Mouse (Mus musculus): ENCODE data around the gene Rcc2. TPM values are rescaled to one million over a fixed set of nuclear protein-coding genes. Genes with fewer than 3 reads are reported as not detected.

Gene Rcc2
- total RNA-seq (2021), result 10 to 100 TPM; 14.0 to 14.8 TPM

DNA sequence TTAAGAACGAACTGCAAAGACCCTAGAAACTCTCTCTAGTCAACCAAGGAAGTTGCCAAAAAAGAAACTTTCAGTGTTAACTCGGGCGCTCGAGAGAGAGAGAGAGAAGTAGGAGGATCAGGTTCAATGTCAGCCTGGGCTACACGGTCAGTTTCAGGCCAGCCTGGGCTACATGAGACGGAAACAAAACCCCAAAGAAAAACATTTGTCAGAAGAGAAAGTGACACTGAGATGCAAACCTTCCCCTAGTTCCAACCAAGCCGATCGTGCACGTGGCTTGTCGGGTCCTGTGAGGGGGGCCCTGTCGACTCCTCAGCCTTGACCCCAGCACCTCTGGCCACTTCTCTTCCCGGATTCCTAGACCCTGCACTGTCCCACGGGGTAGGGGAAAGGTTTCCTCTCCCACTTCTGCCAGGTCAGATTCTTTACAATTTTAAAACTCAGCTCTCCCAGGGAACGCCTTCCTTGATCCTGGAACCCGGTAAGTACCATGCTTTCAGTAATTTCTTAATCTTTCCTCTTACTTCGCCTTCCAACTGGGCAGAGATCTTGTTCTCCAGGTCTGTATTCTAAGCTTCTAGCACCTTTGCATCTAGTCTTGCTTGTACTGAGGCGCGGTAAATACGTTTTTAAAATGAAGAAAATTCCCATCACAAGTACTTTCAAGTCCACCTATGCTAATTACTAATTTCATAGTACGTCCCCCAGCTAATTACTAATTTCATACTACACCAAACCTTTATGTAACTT is at the start of gene Rcc2:
Gene Rcc2, plus strand, starts transcription at position 273 of the 750 bp plus-strand sequence.
- no peak for DNase-seq
- intact Hi-C loops (cut with DNase I), result loop anchor here (2.0 kb wide), 1 partner anchor 20 kb away; no protein-coding TSS in a partner anchor

DNA sequence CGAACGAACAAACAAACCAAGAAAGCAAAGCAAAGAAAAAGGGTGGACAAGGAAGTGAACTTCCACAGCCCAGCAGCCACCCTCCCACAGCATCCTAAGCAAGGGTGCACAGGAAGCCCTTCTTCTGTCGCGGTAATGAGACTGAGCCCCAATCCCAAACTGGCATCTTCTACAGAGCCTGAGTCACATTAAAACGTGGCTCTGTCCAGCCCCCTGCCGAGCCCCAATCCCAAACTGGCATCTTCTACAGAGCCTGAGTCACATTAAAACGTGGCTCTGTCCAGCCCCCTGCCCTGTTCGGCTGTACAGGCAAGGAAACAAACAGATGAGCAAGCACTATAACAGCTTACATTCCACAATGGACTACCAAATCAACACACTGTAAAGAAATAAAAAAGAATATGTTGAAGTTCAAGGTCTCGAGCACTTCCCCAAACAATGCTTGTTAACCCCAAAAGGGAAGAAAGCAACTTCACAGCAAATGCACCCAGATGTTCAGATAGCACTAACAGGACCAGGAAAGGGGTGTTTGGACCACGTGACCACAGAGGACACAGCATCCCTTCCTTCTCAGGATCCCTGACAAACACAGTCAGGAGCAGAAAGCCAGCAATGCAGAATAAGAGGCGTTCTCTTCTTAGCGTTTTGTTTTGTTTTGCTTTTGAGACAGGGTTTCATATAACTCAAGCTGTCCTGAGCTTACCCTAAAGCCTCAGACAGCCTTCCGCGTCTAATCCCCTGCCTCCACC is 46.3 kb upstream of the Rcc2 start:
- no peak for DNase-seq
- intact Hi-C loops (cut with DNase I), result loop anchor here (2.0 kb wide), 1 partner anchor 19 kb away; no protein-coding TSS in a partner anchor

DNA sequence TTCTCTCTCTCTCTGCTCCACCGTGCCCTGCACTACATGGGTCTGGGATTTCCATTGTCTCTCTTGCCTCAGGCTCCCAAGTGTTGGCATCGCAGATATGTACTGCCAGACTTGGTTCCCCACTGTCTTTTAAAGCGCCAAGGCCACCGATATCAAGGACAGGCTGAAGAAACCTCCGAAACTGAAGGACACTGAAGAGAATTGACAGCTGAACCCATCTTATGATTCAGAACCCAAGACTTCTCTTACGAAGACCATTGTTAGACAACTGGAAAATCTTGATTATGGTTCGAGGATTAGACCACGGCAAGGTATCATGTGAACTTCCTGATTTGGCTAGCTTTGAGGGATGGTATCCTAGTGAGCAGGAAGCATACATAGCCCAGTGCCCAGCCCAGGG is 45.5 kb upstream of the Rcc2 start:
- intact Hi-C loops (cut with DNase I), result loop anchor here (2.0 to 5.0 kb wide), 2 partner anchors 20 to 37 kb away; no protein-coding TSS in a partner anchor
- no peak for DNase-seq

DNA sequence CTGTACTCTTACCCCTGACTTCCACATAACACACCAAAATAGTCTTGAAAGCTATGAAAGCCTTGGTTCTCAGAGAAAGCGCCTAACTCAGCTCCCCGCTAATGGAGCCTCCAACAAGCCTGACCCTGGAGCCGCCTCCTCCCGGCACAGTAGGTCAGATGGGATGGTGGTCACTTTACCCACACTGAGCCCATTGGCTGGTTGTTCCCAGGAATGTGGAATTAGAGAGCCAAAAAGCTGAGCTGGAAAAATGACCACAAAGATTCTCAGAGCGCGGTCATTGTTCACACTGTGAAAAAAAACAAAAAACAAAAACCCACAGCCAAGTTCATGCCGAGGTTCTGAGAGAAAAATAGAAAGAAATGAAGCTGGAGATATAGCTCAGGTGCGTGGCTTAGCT is 43.8 kb upstream of the Rcc2 start:
- intact Hi-C loops (cut with DNase I), result loop anchor here (5.0 kb wide), 1 partner anchor 39 kb away; no protein-coding TSS in a partner anchor
- no peak for DNase-seq

DNA sequence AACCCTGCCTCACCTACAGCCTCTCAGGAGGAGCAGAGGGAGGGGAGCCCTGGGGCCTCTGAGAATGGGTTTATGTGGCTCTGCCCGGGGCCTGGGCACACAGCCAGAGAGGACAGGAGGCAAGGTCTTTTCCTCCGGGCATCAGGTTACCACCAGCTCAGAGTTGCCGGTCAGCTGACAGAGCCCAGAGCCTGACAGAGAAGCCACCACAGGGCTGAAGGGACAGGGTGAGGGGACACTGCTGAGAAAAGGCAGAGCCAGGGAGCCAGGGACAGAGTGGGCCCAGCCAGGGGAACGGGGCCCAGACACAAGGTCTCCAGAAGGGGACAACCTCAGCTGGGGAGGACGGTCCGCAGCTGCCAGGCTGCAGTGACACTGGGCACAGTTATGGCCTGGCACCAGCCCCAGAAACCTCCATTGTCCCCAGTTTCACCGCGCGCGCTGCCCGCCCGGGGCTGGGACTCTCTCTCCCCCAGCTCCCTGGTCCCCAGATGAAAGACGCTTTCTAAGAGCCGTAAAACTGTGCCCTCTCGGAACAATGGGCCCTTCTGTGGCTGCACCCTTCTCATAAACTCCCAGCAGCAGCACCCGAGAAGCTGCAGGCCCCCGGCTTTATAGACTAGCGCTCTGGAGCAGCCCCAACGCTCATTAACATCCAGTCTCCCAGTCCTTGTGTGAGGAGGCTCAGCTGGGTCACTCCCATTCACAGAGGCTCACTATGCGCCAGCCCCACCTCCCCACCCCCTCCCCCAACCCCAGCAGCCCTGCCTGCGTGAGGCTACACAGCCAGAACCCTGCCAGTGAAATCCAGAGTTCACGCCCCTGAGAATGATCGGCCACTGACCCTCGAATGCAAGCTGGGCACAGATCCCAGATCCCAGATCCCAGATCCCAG is 42.4 kb upstream of the Rcc2 start:
- intact Hi-C loops (cut with DNase I), result loop anchor here (5.0 kb wide), 1 partner anchor 41 kb away; no protein-coding TSS in a partner anchor
- DNase-seq, result peak; percentile 61 to 73

DNA sequence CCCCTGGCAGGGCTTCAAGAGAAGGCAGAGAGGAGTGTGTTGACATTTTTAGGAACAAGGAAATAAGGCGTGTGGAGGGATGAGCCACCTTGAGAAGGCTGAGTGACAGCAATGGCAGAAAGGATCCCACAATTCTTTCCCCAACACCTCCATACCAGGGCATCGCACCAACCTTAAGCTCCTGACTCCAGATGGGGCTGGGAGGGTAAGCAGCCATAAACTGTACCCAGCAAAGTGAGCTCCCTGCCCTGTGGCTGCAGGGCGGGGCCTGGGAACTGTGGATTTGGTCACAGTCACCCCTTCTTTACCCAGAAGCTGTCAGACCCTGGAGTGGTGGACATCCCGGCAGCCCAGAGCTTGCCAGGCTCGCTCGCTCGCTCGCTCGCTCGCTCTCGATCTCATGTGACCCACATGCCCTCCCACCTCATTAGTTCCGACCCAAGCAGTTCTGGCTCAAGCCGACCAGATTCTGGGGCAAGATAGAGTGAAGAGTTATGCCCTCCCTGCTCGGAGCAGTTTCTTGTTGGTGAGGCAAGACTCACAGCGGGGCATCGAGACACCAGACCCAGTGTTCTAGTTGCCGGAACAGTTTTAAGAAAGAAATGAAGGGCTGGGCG is 38.8 kb upstream of the Rcc2 start:
- intact Hi-C loops (cut with DNase I), result no loop called here
- no peak for DNase-seq

DNA sequence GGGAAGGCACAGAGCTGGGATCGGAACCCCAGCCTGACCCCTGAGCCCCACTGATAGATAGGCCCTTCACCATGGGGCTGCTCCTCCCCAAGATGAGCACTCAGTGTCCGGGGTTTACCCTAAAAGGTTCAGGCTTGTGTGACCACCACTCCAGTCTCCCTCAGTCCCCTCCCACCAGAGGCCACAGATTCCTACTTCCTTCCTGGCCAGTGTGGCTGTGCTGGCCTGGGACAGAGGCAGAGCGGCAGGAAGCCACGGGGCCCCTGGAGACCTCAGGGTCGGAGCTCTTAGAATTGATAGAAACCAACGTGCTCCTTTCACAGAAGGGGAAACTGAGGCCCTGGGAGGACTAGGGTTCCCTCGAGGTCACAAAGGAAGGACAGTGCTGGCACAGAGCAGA is 37.9 kb upstream of the Rcc2 start:
- peak; percentile 35 to 43 for DNase-seq

DNA sequence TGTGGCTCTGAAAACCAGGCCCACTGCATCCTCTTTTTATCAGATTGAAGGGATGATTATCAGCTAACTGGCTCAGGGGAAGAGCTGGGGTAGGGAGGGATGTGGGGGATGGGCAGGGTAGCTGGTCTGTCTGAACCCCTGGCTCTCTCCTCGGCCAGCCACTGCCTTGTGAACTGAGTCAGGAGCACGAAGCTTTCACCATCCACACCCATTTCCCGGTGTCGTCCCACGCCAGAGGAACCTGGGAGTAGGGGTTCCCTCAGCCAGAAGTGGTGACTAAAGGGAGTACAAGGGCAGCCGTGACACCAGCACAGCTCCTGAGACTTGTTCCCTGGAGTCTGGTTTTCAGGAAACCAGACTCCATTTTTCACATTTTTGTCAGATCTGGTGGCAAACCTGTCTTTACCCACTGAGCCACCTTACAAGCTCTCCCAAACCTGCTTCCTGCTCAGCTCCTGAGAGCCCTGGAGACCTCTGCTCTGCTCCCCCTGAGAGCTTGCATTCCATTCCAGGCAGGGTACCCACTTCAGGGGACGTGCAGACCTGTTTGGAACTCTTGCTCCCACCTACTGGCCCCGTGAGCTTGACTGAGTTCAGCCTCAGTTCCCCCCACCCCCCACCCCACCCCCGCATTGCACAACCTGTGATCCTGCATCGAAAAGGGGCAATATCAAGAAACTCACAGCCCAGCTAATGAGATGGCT is 37.3 kb upstream of the Rcc2 start:
- DNase-seq, result no peak
- intact Hi-C loops (cut with DNase I), result no loop called here

More for the DNA sequence above, 37.9 kb upstream of the Rcc2 start:
- intact Hi-C loops (cut with DNase I), result no loop called here

DNA sequence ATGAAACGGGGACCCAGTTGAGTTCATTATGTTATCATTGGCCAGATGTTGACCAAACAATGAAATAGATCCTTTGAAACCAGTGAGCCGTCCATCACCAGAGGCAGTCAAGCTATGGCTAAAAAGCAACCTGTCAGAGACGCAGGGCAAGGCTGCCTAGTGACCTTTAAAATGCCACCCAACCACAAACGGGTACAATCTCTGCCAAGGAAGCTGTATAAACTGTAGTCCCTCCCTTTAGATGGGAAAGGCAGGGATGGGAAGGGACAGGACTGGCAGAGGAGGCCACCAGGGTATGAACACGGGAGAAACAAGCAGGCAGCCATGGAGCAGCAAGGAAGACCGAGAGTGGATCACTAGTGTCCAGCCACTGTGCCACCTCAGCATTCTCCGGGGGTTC is 35.3 kb upstream of the Rcc2 start:
- intact Hi-C loops (cut with DNase I), result no loop called here
- DNase-seq, result no peak

DNA sequence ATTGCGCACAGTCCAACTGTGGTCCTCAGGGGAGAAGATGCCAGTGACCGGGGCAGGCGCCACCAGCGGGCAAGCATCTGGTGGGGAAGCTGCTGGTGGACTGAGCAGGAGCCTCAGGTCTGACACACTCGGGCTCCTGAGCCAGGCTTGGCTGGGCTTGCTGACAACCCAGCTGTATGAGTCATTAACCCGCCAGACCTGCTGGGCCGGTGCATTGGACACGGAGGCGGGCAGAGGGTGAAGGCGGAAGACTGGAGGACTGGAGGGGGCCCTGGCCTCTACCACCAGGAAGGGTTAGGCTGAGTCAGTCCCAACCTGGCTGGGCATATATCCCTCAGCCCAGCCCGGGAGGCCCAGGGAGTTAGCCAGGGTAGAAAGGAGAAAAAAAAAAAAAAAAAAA is 34.6 kb upstream of the Rcc2 start, which contains the start of gene Arhgef10l:
Gene Arhgef10l, minus strand, starts transcription at position 253 of the 400 bp plus-strand sequence.
- intact Hi-C loops (cut with DNase I), result no loop called here

DNA sequence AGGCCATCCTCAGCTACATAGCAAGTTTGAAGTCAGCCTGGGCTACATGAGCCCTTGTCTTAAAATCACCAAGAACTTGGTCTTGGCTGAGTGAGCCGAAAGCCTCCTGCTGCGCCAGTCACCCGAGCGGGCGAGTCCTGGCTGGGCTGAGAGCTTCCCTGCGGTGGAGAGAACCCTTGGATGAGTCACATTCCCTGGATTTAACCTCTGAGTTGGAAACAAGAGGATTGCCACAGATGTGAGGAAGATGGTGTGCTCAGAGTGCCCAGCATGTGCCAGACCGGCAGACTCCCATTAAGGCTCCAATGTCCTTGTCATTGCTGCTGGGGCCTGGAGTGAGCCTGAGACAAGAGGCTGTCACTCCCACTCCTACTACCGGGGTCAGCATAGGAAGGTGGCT is 32.5 kb upstream of the Rcc2 start:
- DNase-seq, result no peak
- intact Hi-C loops (cut with DNase I), result no loop called here

More for the DNA sequence above, 34.6 kb upstream of the Rcc2 start, which contains the start of gene Arhgef10l:
- DNase-seq, result no peak

DNA sequence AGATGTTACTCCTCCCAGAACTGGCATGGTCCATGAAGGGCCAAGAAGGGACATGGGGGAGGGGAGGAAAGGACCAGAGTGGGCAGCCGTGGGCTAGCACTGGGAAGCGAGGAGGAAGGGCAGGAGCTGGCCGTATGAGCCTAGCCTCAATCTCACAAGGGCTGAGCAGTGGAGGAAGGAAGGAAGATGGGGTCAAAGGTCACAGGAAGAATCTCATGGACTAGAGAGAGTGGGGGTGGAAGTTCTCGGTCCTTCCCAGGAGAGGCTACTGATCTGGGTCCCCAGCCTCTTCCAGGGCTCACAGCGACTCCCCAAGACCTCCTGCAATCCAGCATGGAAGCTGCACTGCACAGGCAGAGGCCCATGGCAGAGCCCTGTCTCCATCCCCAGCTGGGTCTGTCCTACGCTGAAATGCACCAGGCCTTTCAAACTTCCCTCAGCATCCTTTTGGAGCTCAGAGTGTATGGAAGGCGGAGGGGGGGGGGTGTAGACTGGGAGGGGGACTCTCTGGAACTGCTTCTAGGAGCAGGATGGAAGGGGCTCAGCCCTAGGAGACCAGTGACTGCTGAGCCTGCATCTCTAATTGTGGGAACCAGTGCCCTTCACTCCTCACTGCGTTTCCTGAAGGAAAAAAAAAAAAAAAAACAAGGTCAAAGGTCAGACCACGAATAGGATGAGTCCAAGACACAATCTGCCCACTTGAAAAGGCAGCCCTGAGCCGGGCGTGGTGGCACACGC is 26.6 kb upstream of the Rcc2 start:
- DNase-seq, result no peak
- intact Hi-C loops (cut with DNase I), result loop anchor here (1.0 to 10.0 kb wide), 4 partner anchors 53 to 419 kb away; no protein-coding TSS in a partner anchor

DNA sequence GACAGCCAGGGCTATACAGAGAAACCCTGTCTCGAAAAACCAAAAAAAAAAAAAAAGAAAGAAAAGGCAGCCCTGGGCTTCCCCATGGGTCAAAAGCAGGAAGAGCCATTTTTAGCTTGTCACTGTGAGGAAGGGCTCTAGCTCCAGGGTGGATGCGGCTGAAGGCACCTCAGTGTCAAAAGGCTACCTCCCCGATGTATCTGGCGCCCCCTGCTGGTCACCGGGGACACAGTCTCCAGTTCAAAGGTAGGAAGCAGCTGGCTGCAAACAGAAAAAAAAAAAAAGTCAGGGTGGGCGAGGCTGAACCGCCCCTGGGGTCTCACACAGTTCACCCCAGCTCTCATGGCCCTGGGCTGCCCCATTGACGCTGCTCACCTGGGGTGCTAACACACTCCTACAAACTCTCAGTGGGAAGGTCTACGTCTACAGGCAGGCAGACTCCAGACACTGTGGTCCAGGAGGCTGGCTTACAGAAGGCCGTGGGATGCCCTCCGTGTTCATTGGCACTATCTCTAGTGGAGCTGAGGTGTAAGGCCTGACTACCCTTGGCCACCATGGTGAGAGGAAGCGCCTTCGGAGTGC is 25.9 kb upstream of the Rcc2 start:
- intact Hi-C loops (cut with DNase I), result loop anchor here (1.0 to 10.0 kb wide), 4 partner anchors 54 to 420 kb away; no protein-coding TSS in a partner anchor
- DNase-seq, result peak; percentile 85 to 91

DNA sequence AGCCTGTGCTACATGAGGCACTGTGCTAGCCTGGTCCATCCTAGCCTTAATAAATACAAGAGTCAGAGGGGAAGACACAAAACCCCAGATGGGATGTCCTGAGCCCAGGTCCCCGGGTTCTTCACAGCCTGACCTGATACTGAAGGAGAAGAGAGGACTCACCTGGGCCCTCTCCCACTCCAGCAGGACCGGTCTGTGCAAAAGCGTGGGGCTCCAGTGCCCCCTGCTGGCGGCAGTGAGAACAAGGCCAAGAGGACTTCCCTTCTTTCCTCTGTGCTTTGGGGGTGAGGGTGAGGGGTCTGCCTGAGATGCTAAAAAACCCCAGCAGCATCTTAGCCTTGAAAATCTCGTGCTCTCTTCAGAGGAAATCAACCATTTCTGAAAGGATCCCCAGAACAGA is 21.3 kb upstream of the Rcc2 start:
- intact Hi-C loops (cut with DNase I), result loop anchor here (1.0 to 10.0 kb wide), 3 partner anchors 35 to 802 kb away; no protein-coding TSS in a partner anchor
- peak in 1 of 2 experiments; percentile 40 for DNase-seq

DNA sequence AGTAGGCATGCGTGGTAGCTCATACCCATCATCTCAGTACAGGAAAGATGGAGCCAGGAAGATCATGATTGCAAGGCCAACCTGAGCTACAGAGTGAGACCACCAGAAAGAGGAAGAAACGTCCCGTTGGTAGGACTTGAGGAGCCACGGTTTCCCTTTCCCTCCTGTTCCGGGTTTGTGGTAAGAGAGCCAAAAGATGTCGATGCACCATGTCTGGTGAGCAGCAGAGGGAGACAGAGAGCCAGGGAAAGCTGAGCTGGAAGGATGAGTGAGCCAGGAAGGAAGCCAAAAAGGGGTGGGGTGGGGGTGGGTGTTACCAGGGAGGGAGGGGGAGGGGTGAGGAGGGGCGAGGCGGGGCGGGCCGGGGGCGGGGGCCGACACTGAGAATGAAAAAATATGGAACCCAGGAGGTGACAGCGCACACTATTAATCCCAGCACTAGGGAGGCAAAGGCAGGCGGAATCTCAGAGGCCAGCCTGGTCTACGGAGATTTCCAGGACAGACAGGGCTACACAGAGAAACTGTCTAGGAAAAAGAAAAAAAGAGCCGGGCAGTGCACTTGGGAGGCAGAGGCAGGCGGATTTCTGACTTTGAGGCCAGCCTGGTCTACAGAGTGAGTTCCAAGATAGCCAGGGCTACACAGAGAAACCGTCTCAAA is 20.5 kb upstream of the Rcc2 start:
- DNase-seq, result peak; percentile 79 to 84
- intact Hi-C loops (cut with DNase I), result loop anchor here (1.0 to 10.0 kb wide), 5 partner anchors 21 to 803 kb away; partner anchors contain the start of gene Rcc2

DNA sequence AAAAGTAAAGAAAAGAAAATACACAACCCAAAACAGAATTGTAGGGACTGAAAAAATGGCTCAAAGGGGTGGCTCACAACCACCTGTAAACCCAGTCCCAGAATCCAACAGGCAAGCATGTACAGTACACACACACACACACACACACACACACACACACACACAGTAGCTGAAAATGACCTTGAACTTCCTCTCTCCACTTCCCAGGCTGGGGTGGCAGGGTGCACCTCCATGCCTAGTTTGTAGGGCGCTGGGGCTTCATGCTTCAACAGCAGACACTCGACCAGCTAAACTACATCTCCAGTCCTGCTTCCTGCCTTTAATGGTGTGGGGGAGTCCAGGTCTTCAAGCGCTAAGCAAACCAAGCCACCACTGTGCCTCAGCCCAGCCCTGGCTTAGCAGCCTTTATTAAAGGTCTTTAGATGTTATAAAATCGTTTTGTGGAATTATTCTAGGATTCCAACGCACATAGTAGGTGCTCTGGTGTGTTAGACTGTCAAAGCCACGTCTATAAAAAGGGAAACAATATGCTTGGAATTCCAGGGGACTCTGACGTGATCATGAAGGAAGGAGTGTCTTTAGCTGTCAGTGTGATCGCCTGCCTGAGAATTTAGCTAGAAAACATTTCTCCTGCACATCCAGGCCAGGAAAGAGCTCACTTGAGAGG is 19.5 kb upstream of the Rcc2 start:
- intact Hi-C loops (cut with DNase I), result loop anchor here (2.0 to 5.0 kb wide), 2 partner anchors 20 to 221 kb away; partner anchors contain the start of gene Rcc2
- DNase-seq, result no peak

DNA sequence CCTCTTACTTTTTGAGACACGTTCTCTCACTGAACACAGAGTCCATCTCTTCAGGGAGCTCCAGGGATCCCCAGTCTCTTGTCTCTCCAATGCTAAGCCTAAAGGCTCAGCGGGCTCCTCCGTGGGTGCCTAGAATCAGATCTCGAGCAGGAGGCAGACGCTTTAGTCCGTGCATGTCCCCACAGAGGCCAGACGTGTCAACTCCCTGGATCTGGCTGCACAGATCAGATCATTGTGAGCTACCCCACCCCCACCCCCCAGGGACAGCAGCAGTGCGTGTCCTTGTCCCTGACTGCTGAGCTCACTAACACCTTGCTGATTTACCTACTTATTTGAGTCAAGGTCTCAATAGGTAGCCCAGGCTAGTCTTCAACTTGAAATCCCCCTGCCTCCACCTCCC is 16.7 kb upstream of the Rcc2 start:
- no peak for DNase-seq
- intact Hi-C loops (cut with DNase I), result loop anchor here (5.0 kb wide), 1 partner anchor 219 kb away; no protein-coding TSS in a partner anchor
